Mouse (Mus musculus) cerebellum, adult 18-20 months (tissue): ENCODE results near the gene Enho.
A peak's percentile ranks its signal among the peaks of the same experiment; 100 is the strongest.
"Not testable (repeated sequence)": the region's sequence is repeated elsewhere in the genome, so short reads cannot be mapped to it uniquely, and the experiment has no call there.

Experiments used
- DNase-seq, 2 experiments: peaks; one replicate each; pipeline ENCODE4 v3.0.0; 2021

The Enho gene

GRCm38 (mm10) chr4:41639913-41640507 is at the start of gene Enho:
Enho (minus strand) TSS chr4:41640324.
- peak; percentile 96 to 98 for DNase-seq

- not testable (repeated sequence) for DNase-seq
Measured at GRCm38 (mm10) chr4:41688562-41688961, 48.4 kb upstream of the Enho start.

GRCm38 (mm10) chr4:41685882-41686492 is 45.9 kb upstream of the Enho start:
- not testable (repeated sequence) for DNase-seq

GRCm38 (mm10) chr4:41684931-41685453 is 44.9 kb upstream of the Enho start:
- DNase-seq, result not testable (repeated sequence)

- DNase-seq, result not testable (repeated sequence)
Measured at GRCm38 (mm10) chr4:41684131-41684930, 44.2 kb upstream of the Enho start.

- DNase-seq, result not testable (repeated sequence)
Measured at GRCm38 (mm10) chr4:41683303-41683702, 43.2 kb upstream of the Enho start.

- DNase-seq, result peak in 1 of 2 experiments; percentile 46
Measured at GRCm38 (mm10) chr4:41682789-41683188, 42.7 kb upstream of the Enho start.

GRCm38 (mm10) chr4:41681947-41682346 is 41.8 kb upstream of the Enho start:
- no peak for DNase-seq

GRCm38 (mm10) chr4:41681176-41681575 is 41.1 kb upstream of the Enho start:
- peak; percentile 52 to 57 for DNase-seq

GRCm38 (mm10) chr4:41679291-41679690 is 39.2 kb upstream of the Enho start:
- DNase-seq, result no peak

- no peak for DNase-seq
Measured at GRCm38 (mm10) chr4:41678863-41679262, 38.7 kb upstream of the Enho start.

GRCm38 (mm10) chr4:41677006-41677629 is 37.0 kb upstream of the Enho start:
- peak; percentile 69 to 72 for DNase-seq

GRCm38 (mm10) chr4:41676248-41677005 is 36.3 kb upstream of the Enho start:
- DNase-seq, result peak; percentile 55 to 65

GRCm38 (mm10) chr4:41673186-41673585 is 33.1 kb upstream of the Enho start:
- DNase-seq, result no peak

GRCm38 (mm10) chr4:41672522-41672963 is 32.4 kb upstream of the Enho start:
- DNase-seq, result no peak

- DNase-seq, result no peak
Measured at GRCm38 (mm10) chr4:41671963-41672480, 31.9 kb upstream of the Enho start.

- no peak for DNase-seq
Measured at GRCm38 (mm10) chr4:41671500-41671899, 31.4 kb upstream of the Enho start.

- no peak for DNase-seq
Measured at GRCm38 (mm10) chr4:41670836-41671235, 30.7 kb upstream of the Enho start.

GRCm38 (mm10) chr4:41666646-41667045 is 26.5 kb upstream of the Enho start:
- no peak for DNase-seq

- no peak for DNase-seq
Measured at GRCm38 (mm10) chr4:41665009-41665675, 25.0 kb upstream of the Enho start.

GRCm38 (mm10) chr4:41664533-41664932 is 24.4 kb upstream of the Enho start:
- no peak for DNase-seq
